Mouse (Mus musculus): ENCODE data around the gene S1pr3. TPM values are rescaled to one million over a fixed set of nuclear protein-coding genes. Genes with fewer than 3 reads are reported as not detected.

The S1pr3 gene
- polyA plus RNA-seq, 1 experiment: not detected

GRCm38 (mm10) chr13:51419501-51419900 lies 11.1 kb downstream of the S1pr3 start:
- TF ChIP-seq GATA1 (IDR thresholded peaks at IDR 0.05; ENCODE audit: low read length): no peak

GRCm38 (mm10) chr13:51420861-51421260 lies 12.4 kb downstream of the S1pr3 start:
- no peak for TF ChIP-seq GATA1 (IDR thresholded peaks at IDR 0.05; ENCODE audit: low read length)

- TF ChIP-seq GATA1 (IDR thresholded peaks at IDR 0.05; ENCODE audit: low read length): no peak
Observed at GRCm38 (mm10) chr13:51423647-51424046, 15.2 kb downstream of the S1pr3 start.

DNA sequence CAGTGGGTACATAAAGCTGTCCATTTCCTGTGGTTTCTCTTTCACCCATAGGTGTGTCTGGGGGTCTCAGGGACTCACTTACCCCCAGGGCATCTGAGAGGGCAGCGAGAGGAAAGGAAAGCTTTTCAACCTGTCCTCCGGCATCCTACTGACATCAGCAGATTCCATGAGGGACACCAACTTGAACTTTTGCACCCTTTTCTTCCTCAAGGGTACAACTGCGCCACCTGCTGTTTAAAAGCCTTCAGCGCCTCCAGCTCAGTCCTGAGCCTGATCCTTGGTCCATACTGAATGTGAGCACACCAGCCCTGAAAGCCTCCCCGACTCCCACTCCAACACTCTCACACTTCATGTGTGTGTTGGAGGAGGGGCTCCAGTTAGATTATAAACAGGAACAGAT lies 16.2 kb downstream of the S1pr3 start:
- no peak for TF ChIP-seq GATA1 (IDR thresholded peaks at IDR 0.05; ENCODE audit: low read length)

GRCm38 (mm10) chr13:51425662-51426443 lies 17.4 kb downstream of the S1pr3 start:
- TF ChIP-seq GATA1 (IDR thresholded peaks at IDR 0.05; ENCODE audit: low read length): no peak

DNA sequence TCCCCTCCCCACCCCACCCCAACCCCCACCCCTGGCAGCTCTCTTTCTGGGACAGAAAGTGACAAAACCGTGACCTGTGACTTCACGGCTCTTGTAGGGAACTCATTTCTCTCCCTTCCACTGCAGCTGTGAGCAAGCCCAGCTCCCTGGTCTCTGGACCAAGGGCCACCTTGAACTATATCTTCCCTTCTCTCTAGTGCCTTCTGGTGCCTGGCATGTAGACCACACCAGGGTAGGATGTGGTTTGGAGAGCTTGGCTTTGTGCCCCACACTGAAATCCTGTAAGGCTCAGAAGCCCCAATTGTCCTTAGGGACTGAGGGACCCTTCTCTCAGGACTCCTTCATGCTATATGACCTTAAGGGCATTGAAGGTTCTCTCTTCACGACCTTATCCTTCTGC lies 24.9 kb downstream of the S1pr3 start:
- no peak for TF ChIP-seq GATA1 (IDR thresholded peaks at IDR 0.05; ENCODE audit: low read length)

GRCm38 (mm10) chr13:51434460-51434859 lies 26.0 kb downstream of the S1pr3 start:
- TF ChIP-seq GATA1 (IDR thresholded peaks at IDR 0.05; ENCODE audit: low read length): no peak

- TF ChIP-seq GATA1 (IDR thresholded peaks at IDR 0.05; ENCODE audit: low read length): no peak
Observed at GRCm38 (mm10) chr13:51435146-51435545, 26.7 kb downstream of the S1pr3 start.

GRCm38 (mm10) chr13:51437105-51438085 lies 29.0 kb downstream of the S1pr3 start:
- no peak for TF ChIP-seq GATA1 (IDR thresholded peaks at IDR 0.05; ENCODE audit: low read length)

DNA sequence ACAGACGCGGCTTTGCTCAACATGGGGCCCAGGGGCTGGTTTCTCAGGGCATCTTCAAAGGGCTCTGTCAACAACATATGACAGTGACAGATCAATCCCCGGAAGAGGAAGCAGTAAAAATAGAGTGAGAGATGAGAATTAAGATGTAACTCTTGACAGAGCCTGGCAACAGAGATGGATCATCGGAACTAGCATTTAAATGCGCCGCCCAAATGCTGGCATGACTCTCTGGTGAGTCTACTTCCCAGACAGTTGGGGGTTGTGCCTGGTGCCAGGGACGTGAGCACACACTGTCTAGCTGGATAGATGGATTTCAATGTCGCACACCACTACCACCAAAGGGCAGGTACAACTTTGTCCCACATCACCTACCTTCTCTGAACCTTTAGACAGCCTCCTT lies 34.5 kb downstream of the S1pr3 start:
- TF ChIP-seq GATA1 (IDR thresholded peaks at IDR 0.05; ENCODE audit: low read length): no peak

- no peak for TF ChIP-seq GATA1 (IDR thresholded peaks at IDR 0.05; ENCODE audit: low read length)
Observed at GRCm38 (mm10) chr13:51446550-51446949, 38.1 kb downstream of the S1pr3 start.

DNA sequence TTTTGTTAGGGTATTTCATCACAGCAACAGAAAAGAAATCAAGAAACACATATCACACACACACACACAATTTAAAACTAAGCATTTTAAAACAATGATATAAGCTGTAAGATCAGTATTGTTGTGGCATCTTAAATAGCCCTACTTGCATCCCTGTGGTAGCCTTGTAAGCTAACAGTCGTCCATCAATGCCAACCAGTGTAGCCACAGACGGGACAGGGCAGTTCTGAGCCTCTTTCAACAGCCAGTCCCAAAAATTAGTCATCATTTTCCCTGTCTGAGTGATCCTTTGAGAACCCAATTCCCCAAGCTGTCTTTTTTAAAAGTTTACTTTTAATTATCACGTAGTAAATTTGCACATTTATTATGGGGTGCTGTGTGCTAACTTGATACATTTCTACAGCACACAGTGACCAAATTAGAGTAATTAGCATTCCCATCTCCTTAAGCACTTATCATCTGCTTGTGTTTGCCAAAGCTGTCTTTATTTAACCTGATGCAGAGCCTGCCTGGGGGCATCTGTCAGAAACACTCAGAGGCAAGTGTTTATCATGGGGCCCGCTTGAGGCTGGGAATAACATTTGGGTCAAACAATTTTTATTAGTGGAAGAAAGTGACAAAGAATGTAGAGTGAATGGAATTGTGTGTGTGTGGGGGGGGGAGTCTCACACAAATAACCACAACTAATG lies 47.9 kb downstream of the S1pr3 start:
- no peak for TF ChIP-seq GATA1 (IDR thresholded peaks at IDR 0.05; ENCODE audit: low read length)

GRCm38 (mm10) chr13:51464294-51464693 lies 55.9 kb downstream of the S1pr3 start:
- TF ChIP-seq GATA1 (IDR thresholded peaks at IDR 0.05; ENCODE audit: low read length): no peak

DNA sequence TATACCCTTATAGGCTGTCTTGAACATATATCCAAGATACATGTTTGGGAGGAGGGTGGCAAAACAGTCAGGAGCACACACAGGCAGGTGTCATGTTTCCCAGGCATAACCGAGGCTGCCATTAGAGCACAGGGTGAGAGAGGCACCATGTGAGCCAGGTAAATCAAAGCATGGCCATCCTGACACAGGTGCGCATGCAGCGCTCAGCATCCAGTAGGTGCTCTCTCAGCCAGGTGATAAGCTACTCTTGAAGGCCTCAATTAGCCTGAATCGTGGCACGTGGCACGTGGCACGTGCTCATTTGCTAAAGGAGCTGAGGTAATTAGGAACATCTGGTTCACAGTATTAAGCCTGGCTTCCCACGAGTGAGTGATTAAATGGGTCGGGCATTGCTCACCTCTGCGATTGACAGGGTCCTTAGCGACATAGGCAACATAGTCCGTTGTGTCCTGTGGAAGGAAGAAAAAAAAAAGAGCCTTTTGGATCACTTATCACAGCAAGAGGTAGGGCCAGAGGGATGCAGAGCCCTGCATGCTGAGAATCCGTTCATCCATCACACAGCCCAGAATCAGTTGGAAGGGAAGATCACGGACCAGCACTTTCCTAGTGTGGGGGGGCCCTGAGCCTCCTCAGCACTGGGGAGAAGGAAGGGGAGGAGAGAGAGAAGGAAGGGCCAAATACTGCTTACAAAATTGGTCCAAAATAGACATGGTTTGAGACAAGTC lies 57.8 kb downstream of the S1pr3 start:
- no peak for TF ChIP-seq GATA1 (IDR thresholded peaks at IDR 0.05; ENCODE audit: low read length)

GRCm38 (mm10) chr13:51468697-51469250 lies 60.3 kb downstream of the S1pr3 start:
- no peak for TF ChIP-seq GATA1 (IDR thresholded peaks at IDR 0.05; ENCODE audit: low read length)

Other genes starting within 250 kb of the S1pr3 start
- gene Nxnl2, start 237.6 kb upstream of the S1pr3 start, polyA plus RNA-seq (2012): not detected in 2 replicates
- not detected in 2 replicates for gene Shc3, start 160.8 kb downstream of the S1pr3 start, polyA plus RNA-seq (2012)
- 48.0 and 234 TPM in 2 replicates for gene Cks2, start 236.6 kb downstream of the S1pr3 start, polyA plus RNA-seq (2012)
- 26.4 and 27.8 TPM in 2 replicates for gene Secisbp2, start 243.1 kb downstream of the S1pr3 start, polyA plus RNA-seq (2012)